Mouse (Mus musculus) stomach, postnatal 0 days (tissue): ENCODE measurements around the gene Rab1a. TPM values are rescaled to one million over a fixed set of nuclear protein-coding genes. Genes with fewer than 3 reads are reported as not detected.
A peak's percentile ranks its signal among the peaks of the same experiment; 100 is the strongest.

Experiments used
- ATAC-seq: fragments of 200-750 bp; cut with Nextera tagmentation; 2 replicates; pipeline ENCODE4 v1.8.0; 2017; ENCODE audit not compliant: low FRiP score, low TSS enrichment
- DNase-seq: peaks from one replicate; pipeline ENCODE4 v3.0.0-alpha.2; 2016; ENCODE audit warnings: low spot score
- H3K27ac ChIP-seq: fragments of 300-500 bp; sonication (generic); replicated peaks from 2 replicates; pipeline ENCODE4 v1.5.1; 2014; ENCODE audit warnings: mild to moderate bottlenecking, control low read depth
- H3K27me3 ChIP-seq: fragments of 300-500 bp; sonication (generic); 2 replicates; pipeline ENCODE4 v1.6.1; 2014; ENCODE audit warnings: low read length; ENCODE audit not compliant: control insufficient read depth, insufficient read depth
- H3K36me3 ChIP-seq: fragments of 300-500 bp; sonication (generic); 2 replicates; pipeline ENCODE4 v1.6.1; 2014; ENCODE audit warnings: low read length, mixed read lengths; ENCODE audit not compliant: control insufficient read depth, insufficient read depth
- H3K4me1 ChIP-seq: fragments of 300-500 bp; sonication (generic); replicated peaks from 2 replicates; pipeline ENCODE4 v1.6.1; 2014; ENCODE audit warnings: antibody characterized with exemption; ENCODE audit not compliant: control insufficient read depth, insufficient read depth
- H3K4me2 ChIP-seq: fragments of 300-500 bp; sonication (generic); replicated peaks from 2 replicates; pipeline ENCODE4 v1.6.1; 2014; ENCODE audit warnings: low read depth, mild to moderate bottlenecking, control low read depth, moderate library complexity
- H3K4me3 ChIP-seq: fragments of 300-500 bp; sonication (generic); 2 replicates; pipeline ENCODE4 v1.5.1; 2014; ENCODE audit warnings: low read depth, low read length, control low read depth
- H3K9ac ChIP-seq: fragments of 300-500 bp; sonication (generic); 2 replicates; pipeline ENCODE4 v1.6.1; 2014; ENCODE audit warnings: mild to moderate bottlenecking, low read length, control low read depth, mixed read lengths
- H3K9me3 ChIP-seq: fragments of 300-500 bp; sonication (generic); 2 replicates; pipeline ENCODE4 v1.6.1; 2016; ENCODE audit warnings: low read length; ENCODE audit not compliant: control insufficient read depth
- CTCF ChIP-seq: IDR thresholded peaks from 2 replicates; pipeline ENCODE4 v1.5.1; 2016; ENCODE audit warnings: antibody characterized with exemption, low read depth, mild to moderate bottlenecking, moderate library complexity
- EP300 ChIP-seq: optimal IDR thresholded peaks from 2 replicates; pipeline ENCODE3; 2016; ENCODE audit warnings: antibody characterized with exemption
- WGBS: fragments of 180-500 bp; shearing (Covaris S2); extraction: QIAGEN DNeasy Blood & Tissue Kit; methylation state at CpG from one replicate; pipeline ENCODE4 v1.1.7; 2014; 5-methylcytosine and 5-hydroxymethylcytosine counted together
- polyA plus RNA-seq: library from polyadenylated mRNA; unstranded; fragments of >200 nt; fragmentation: Nextera tagmentation; extraction: Ambion mirVana; gene quantifications from 2 replicates; pipeline ENCODE4 v1.2.1, GENCODE M21; 2015

The Rab1a gene
- polyA plus RNA-seq, 1 experiment from 2014 or later = 295 TPM

GRCm38 (mm10) chr11:20247146-20247855, 46.1 kb downstream of the Rab1a start:
- ATAC-seq (no peak), DNase-seq (no peak)
- Histone ChIP-seq H3K27me3 (no peaks in the 10 kb centered on the region), H3K9ac (no peak overlapping the region), H3K9me3 (no peaks in the 10 kb centered on the region), H3K27ac (no peak overlapping the region), H3K36me3 (no peaks in the 10 kb centered on the region), H3K4me1 (no peaks in the 10 kb centered on the region), H3K4me2 (no peak overlapping the region), H3K4me3 (no peak overlapping the region)
- TF ChIP-seq EP300 = no peak
- no peak for TF ChIP-seq CTCF
- WGBS = 82% methylated on average over 8 of the region's 8 CpGs

- Histone ChIP-seq H3K36me3 (no peaks in the 10 kb centered on the region), H3K27ac (peak overlapping the region; percentile 89), H3K4me1 (no peaks in the 10 kb centered on the region), H3K4me2 (peak overlapping the region; percentile 95), H3K4me3 (peak overlapping the region; percentile 94), H3K9ac (peak overlapping the region; percentile 94; the same call in 1 of the 2 replicates), H3K27me3 (no peaks in the 10 kb centered on the region), H3K9me3 (no peaks in the 10 kb centered on the region)
- TF ChIP-seq CTCF (no peak), EP300 (no peak)
- ATAC-seq (no peak), DNase-seq (no peak)
- WGBS = 9% methylated on average over 4 of the region's 4 CpGs
Measured at GRCm38 (mm10) chr11:20248277-20248676, 47.0 kb downstream of the Rab1a start.

DNA sequence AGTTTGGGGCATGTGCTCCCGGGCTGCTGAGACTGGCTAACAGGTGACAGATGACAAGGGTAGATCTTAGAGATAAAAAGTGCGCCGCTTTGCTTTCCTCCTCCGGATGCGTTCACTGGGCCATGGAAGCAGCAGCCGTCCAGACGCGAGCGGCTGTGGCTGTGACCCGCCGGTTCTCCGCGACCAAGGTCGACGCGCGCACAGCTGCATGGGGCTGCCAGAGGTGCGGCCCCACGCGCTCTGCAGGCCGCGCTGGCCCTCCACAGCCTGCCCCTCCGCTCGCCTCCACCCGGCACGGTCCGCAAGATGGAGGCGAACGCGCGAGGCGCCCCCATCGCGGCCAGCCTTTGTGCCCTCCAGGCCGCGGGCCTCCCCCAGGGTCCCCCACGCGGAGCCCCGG, 47.6 kb downstream of the Rab1a start:
- DNase-seq (no peak), ATAC-seq (peak; percentile 59)
- H3K4me2 ChIP-seq = peak overlapping the region; percentile 95
- no peaks in the 10 kb centered on the region for H3K36me3 ChIP-seq
- peak overlapping the region; percentile 94 for H3K4me3 ChIP-seq
- H3K9me3 ChIP-seq = no peaks in the 10 kb centered on the region
- TF ChIP-seq EP300 (no peak), CTCF (no peak)
- peak overlapping the region; percentile 89 for H3K27ac ChIP-seq
- under 1% methylated on average over 33 of the region's 39 CpGs for WGBS
- no peaks in the 10 kb centered on the region for H3K27me3 ChIP-seq
- H3K9ac ChIP-seq = peak overlapping the region; percentile 94
- H3K4me1 ChIP-seq = no peaks in the 10 kb centered on the region

DNA sequence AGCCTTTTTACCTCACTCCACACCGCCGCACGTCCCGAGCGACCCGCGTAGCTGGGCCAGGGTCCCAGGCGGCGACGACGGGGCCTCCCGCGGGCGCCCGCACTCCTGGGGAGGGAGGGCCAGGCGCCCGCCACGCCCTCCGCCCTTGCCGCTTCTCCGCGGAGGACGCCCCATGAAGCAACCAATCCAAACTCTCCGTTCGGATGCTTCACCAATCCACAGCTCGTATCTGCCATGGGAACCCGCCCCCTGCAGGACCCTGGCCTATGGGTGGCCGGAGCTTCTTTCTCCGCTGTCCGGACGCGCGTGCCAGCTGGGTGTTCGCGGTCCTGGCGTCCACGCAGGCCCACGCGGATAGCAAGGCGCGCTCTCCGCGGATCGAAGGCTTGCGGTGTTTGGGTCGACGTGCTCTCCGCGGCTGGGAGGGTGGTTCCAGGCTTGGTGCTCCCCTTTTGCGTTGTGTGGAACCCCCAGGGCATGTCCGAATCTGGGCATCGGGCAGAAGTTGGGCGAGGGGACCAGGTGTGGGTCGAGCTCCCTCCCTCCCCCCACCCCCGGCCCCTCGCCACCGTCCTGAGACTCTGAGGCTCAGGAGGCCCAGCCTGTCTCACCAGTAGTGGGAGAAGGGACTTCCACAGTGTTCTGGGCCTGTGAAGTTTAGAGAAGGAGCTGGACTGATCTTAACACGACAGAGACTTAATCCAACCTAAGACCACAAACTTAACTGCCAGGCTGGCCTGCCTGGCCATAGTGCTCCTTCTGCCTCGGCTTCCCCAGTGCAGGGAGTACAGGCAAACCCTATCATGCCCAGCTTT, 48.3 kb downstream of the Rab1a start, which contains the start of gene Cep68:
Gene Cep68, minus strand, starts transcription at position 134 of the 815 bp plus-strand sequence.
- Histone ChIP-seq H3K4me3 (peak within 1 kb of the TSS; percentile 94), H3K4me1 (no peaks in the 10 kb centered on the region)
- under 1% methylated on average over 56 of the region's 59 CpGs for WGBS

GRCm38 (mm10) chr11:20250476-20251178, 49.4 kb downstream of the Rab1a start:
- TF ChIP-seq EP300 (no peak), CTCF (no peak)
- H3K27me3 ChIP-seq = no peaks in the 10 kb centered on the region
- H3K4me2 ChIP-seq = no peak overlapping the region
- DNase-seq = no peak
- no peaks in the 10 kb centered on the region for H3K36me3 ChIP-seq
- no peaks in the 10 kb centered on the region for H3K9me3 ChIP-seq
- no peaks in the 10 kb centered on the region for H3K4me1 ChIP-seq
- WGBS = 76% methylated on average over 6 of the region's 6 CpGs
- ATAC-seq = no peak
- no peak overlapping the region for H3K9ac ChIP-seq
- no peak overlapping the region for H3K27ac ChIP-seq
- no peak overlapping the region for H3K4me3 ChIP-seq

More for the DNA sequence above, 48.3 kb downstream of the Rab1a start, which contains the start of gene Cep68:
- ATAC-seq (peak; percentile 98), DNase-seq (peak; percentile 94)
- TF ChIP-seq EP300 = no peak
- TF ChIP-seq CTCF = peak; percentile 47
- no peaks in the 10 kb centered on the region for H3K36me3 ChIP-seq
- H3K9ac ChIP-seq = peak within 1 kb of the TSS; percentile 94
- no peaks in the 10 kb centered on the region for H3K9me3 ChIP-seq
- H3K4me2 ChIP-seq = peak within 1 kb of the TSS; percentile 95
- no peaks in the 10 kb centered on the region for H3K27me3 ChIP-seq
- peak within 1 kb of the TSS; percentile 89 for H3K27ac ChIP-seq
